Mouse (Mus musculus) hindbrain, postnatal 0 days (tissue): Measurements from ENCODE around the gene Mcoln2. TPM values are rescaled to one million over a fixed set of nuclear protein-coding genes. Genes with fewer than 3 reads are reported as not detected.
"Not testable (repeated sequence)": the region's sequence is repeated elsewhere in the genome, so short reads cannot be mapped to it uniquely, and the experiment has no call there.

Experiments
- ATAC-seq: fragments of 200-750 bp; cut with Nextera tagmentation; 2 replicates; pipeline ENCODE4 v1.8.0; 2017; ENCODE audit warnings: mild to moderate bottlenecking, moderate TSS enrichment, moderate library complexity
- DNase-seq: peaks from one replicate; pipeline ENCODE4 v3.0.0-alpha.2; 2015; ENCODE audit warnings: low spot score
- H3K27ac ChIP-seq: fragments of 300-500 bp; sonication (generic); 2 replicates; pipeline ENCODE4 v1.5.1; 2014; ENCODE audit warnings: mild to moderate bottlenecking
- H3K27me3 ChIP-seq: fragments of 300-500 bp; sonication (generic); 2 replicates; pipeline ENCODE4 v1.6.1; 2014; ENCODE audit warnings: low read length, mixed read lengths; ENCODE audit not compliant: insufficient read depth
- H3K36me3 ChIP-seq: fragments of 300-500 bp; sonication (generic); 2 replicates; pipeline ENCODE4 v1.6.1; 2014; ENCODE audit warnings: low read length, mixed read lengths; ENCODE audit not compliant: insufficient read depth
- H3K4me1 ChIP-seq: fragments of 300-500 bp; sonication (generic); 2 replicates; pipeline ENCODE4 v1.6.1; 2014; ENCODE audit warnings: antibody characterized with exemption, low read length, mixed read lengths; ENCODE audit not compliant: insufficient read depth
- H3K4me2 ChIP-seq: fragments of 300-500 bp; sonication (generic); 2 replicates; pipeline ENCODE4 v1.6.1; 2014; ENCODE audit warnings: low read depth, mild to moderate bottlenecking, low read length, moderate library complexity, mixed read lengths
- H3K4me3 ChIP-seq: fragments of 300-500 bp; sonication (generic); 2 replicates; pipeline ENCODE4 v1.5.1; 2014; ENCODE audit warnings: low read length
- H3K9ac ChIP-seq: fragments of 300-500 bp; sonication (generic); replicated peaks from 2 replicates; pipeline ENCODE4 v1.6.1; 2014; ENCODE audit warnings: mild to moderate bottlenecking, low read length, moderate library complexity, mixed read lengths
- H3K9me3 ChIP-seq: fragments of 300-500 bp; sonication (generic); 2 replicates; pipeline ENCODE4 v1.6.1; 2016; ENCODE audit warnings: low read length, mixed read lengths
- CTCF ChIP-seq: IDR thresholded peaks from 2 replicates; pipeline ENCODE4 v1.5.1; 2016; ENCODE audit warnings: antibody characterized with exemption, control low read depth, low read depth
- WGBS: fragments of 180-500 bp; shearing (Covaris S2); extraction: QIAGEN DNeasy Blood & Tissue Kit; methylation state at CpG from one replicate; pipeline ENCODE4 v1.1.7; 2014; 5-methylcytosine and 5-hydroxymethylcytosine counted together
- polyA plus RNA-seq: library from polyadenylated mRNA; unstranded; fragments of >200 nt; fragmentation: Nextera tagmentation; extraction: Ambion mirVana; gene quantifications from 2 replicates; pipeline ENCODE4 v1.2.1, GENCODE M21; 2015
- total RNA-seq: library from RNA; depleted of rRNA; stranded (reverse); fragments of >200 nt; gene quantifications from 2 replicates; pipeline ENCODE4 v1.2.3, GENCODE M21; 2014

The Mcoln2 gene
- total and polyA plus RNA-seq, 2 experiments from 2014 or later, result 0.33 TPM; not detected in 1

- no peak overlapping the region for H3K4me3 ChIP-seq
- no peaks in the 10 kb centered on the region for H3K27me3 ChIP-seq
- no peak overlapping the region for H3K27ac ChIP-seq
- 75% methylated on average over 11 of the region's 11 CpGs for WGBS
- no peaks in the 10 kb centered on the region for H3K36me3 ChIP-seq
- no peak overlapping the region for H3K4me2 ChIP-seq
- H3K9me3 ChIP-seq, result no peaks in the 10 kb centered on the region
- no peak for ATAC-seq
- no peaks in the 10 kb centered on the region for H3K4me1 ChIP-seq
- H3K9ac ChIP-seq, result no peak overlapping the region
- DNase-seq, result no peak
- no peak for TF ChIP-seq CTCF
Observed at GRCm38 (mm10) chr3:146205305-146205704, 55.7 kb downstream of the Mcoln2 start.

DNA sequence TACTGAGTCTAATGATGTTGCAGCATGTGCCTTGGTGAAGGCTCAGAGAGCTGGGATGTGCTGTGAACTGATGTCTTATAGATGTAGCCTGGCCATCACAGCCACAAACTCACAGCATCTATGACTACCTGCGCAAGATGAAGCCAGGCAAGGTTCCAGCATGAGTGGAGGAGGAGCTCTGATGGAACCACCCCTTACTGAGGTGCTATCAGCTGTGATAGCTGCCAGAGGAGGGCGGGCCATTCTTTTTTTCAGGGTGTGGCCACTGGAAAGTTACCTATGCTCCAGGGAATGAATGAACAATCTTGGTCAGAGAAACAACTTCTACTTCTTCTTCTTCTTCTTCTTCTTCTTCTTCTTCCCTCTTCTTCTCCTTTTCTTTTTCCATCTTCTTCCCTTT is 57.0 kb downstream of the Mcoln2 start:
- Histone ChIP-seq H3K4me2 (no peak overlapping the region), H3K4me1 (no peaks in the 10 kb centered on the region), H3K27me3 (no peaks in the 10 kb centered on the region), H3K4me3 (no peak overlapping the region), H3K27ac (no peak overlapping the region), H3K9me3 (no peaks in the 10 kb centered on the region), H3K9ac (no peak overlapping the region), H3K36me3 (no peaks in the 10 kb centered on the region)
- 77% methylated on average over 2 of the region's 2 CpGs for WGBS
- ATAC-seq, result no peak
- TF ChIP-seq CTCF, result no peak
- DNase-seq, result no peak

DNA sequence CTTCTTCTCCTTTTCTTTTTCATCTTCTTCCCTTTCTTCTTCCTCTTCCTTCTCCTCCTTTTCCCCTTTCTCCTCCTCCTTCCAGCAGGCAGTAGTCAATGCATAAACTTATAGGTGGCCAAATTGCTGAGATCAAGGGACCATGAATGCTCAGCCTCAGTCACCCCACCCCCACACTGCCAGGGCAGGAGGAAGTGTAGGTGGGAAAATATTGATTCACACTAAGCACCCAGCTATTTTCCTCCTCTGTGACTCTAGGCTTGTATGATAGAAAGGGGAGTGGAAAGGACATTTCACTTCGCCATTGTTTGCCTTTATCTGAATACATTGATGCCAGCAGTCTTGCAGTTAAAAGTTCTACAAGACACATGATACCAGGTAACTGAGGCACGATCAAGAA is 57.8 kb downstream of the Mcoln2 start:
- Histone ChIP-seq H3K36me3 (no peaks in the 10 kb centered on the region), H3K4me2 (no peak overlapping the region), H3K27me3 (no peaks in the 10 kb centered on the region), H3K4me1 (no peaks in the 10 kb centered on the region), H3K9ac (no peak overlapping the region), H3K4me3 (no peak overlapping the region), H3K27ac (no peak overlapping the region), H3K9me3 (no peaks in the 10 kb centered on the region)
- TF ChIP-seq CTCF, result no peak
- no peak for ATAC-seq
- 76% methylated on average over 2 of the region's 2 CpGs for WGBS
- no peak for DNase-seq

DNA sequence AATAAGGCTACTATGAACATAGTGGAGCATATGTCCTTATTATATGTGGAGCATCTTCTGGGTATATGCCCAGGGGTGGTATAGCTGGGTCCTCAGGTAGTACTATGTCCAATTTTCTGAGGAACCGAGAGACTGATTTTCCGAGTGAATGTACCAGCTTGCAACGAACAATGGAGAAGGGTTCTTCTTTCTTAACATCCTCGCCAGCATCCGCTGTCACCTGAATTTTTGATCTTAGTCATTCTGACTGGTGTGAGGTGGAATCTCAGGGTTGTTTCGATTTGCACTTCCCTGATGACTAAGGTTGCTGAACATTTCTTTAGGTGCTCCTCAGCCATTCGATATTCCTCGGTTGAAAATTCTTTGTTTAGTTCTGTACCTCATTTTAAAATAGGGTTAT is 60.1 kb downstream of the Mcoln2 start:
- H3K4me2 ChIP-seq, DNase-seq, H3K4me3 ChIP-seq, H3K9ac ChIP-seq, H3K27me3 ChIP-seq, H3K36me3 ChIP-seq, H3K9me3 ChIP-seq, H3K27ac ChIP-seq, ATAC-seq, H3K4me1 ChIP-seq: not testable (repeated sequence)
- WGBS, result 94% methylated on average over 8 of the region's 8 CpGs

- no peak overlapping the region for H3K4me2 ChIP-seq
- no peaks in the 10 kb centered on the region for H3K9me3 ChIP-seq
- no peak overlapping the region for H3K9ac ChIP-seq
- H3K4me1 ChIP-seq, result no peaks in the 10 kb centered on the region
- DNase-seq (no peak), ATAC-seq (no peak)
- H3K27ac ChIP-seq, result no peak overlapping the region
- no peak overlapping the region for H3K4me3 ChIP-seq
- 90% methylated on average over 4 of the region's 4 CpGs for WGBS
- H3K27me3 ChIP-seq, result no peaks in the 10 kb centered on the region
- TF ChIP-seq CTCF, result no peak
- H3K36me3 ChIP-seq, result no peaks in the 10 kb centered on the region
Observed at GRCm38 (mm10) chr3:146211141-146211747, 61.6 kb downstream of the Mcoln2 start.

DNA sequence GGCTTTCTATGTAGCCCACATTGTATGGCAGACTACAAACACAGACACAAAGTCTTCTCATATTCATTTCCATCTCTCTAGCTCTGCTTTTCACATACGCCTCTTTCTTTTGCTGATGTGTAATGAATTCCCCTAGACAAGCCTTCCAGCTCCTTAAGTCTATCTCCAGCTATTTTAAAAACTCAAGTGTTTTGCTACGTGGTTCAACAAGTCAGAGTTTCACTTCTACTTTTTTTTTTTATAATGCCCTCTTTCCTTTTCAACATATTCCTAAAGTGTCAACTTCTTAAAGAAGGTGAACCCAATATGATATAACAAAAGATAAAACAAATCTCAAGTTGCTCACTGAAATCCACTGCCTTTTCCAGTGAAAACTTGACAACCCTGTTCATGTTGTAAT is 62.3 kb downstream of the Mcoln2 start:
- Histone ChIP-seq H3K27me3 (no peaks in the 10 kb centered on the region), H3K36me3 (no peaks in the 10 kb centered on the region), H3K4me2 (no peak overlapping the region), H3K9ac (no peak overlapping the region), H3K4me3 (no peak overlapping the region), H3K4me1 (no peaks in the 10 kb centered on the region), H3K27ac (no peak overlapping the region), H3K9me3 (no peaks in the 10 kb centered on the region)
- DNase-seq (no peak), ATAC-seq (no peak)
- TF ChIP-seq CTCF, result no peak
- 87% methylated on average over 2 of the region's 2 CpGs for WGBS

- no peak overlapping the region for H3K4me3 ChIP-seq
- H3K27me3 ChIP-seq, result no peaks in the 10 kb centered on the region
- H3K9ac ChIP-seq, result no peak overlapping the region
- DNase-seq (no peak), ATAC-seq (no peak)
- no peak overlapping the region for H3K27ac ChIP-seq
- no peaks in the 10 kb centered on the region for H3K9me3 ChIP-seq
- WGBS, result 60% methylated on average over 5 of the region's 5 CpGs
- H3K4me1 ChIP-seq, result no peaks in the 10 kb centered on the region
- no peaks in the 10 kb centered on the region for H3K36me3 ChIP-seq
- no peak overlapping the region for H3K4me2 ChIP-seq
- no peak for TF ChIP-seq CTCF
Observed at GRCm38 (mm10) chr3:146213336-146213735, 63.7 kb downstream of the Mcoln2 start.
